Mouse (Mus musculus) retina, postnatal 1 day (tissue): ENCODE measurements at regions not wholly inside any gene's neighbourhood (a gene's known extent, or its start where the extent isn't known, plus 50 kb on each side); places are given as distances from the start of the nearest gene placed in this dataset.
A peak's percentile ranks its signal among the peaks of the same experiment; 100 is the strongest.

Source experiments
- DNase-seq: peaks from one replicate; pipeline ENCODE4 v3.0.0-alpha.2; 2012

- DNase-seq: no peak
Measured at GRCm38 (mm10) chr2:138827813-138828570, 571.6 kb downstream of the Btbd3 start.

- peak; percentile 2 for DNase-seq
Measured at GRCm38 (mm10) chr2:138838846-138839245, 582.5 kb downstream of the Btbd3 start.

DNA sequence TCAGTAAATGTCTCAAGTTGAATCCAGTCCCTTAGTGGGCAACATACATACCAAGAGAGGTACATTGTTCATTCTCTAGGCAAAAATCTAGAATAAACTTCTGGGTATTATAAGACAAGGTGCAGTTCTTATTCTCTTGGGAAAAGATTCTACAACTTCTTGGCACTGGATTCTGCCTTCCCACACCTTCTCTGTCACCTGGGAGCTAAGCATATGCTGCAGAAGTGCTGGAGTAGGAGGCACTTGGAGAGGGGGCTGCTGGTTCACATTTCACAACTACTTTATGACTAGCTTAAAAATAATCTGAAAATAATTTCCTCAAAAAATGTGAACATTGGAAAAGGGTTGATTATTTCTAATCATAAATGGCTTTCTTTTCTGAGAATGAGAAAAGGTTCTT is 602.8 kb downstream of the Btbd3 start:
- no peak for DNase-seq

DNA sequence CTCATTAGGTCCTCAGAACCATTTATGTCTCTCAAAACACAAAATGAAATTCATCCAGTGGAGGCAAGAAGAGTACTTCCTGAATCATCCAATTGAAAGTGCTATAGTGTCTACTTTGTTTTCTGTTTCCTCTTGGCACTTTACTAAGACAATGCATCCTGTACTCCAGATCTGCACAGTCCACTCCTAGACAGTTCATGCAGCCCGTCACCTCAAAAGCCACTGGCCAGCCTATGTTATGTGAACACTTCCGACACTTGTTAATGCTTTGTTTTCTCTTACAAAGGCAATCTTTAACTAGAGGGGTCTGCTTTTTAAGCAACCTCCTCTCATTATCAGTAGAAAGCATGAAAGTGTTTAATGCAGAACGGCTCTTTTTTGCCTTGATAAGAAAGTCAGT is 597.1 kb upstream of the Sptlc3 start:
- DNase-seq: no peak

DNA sequence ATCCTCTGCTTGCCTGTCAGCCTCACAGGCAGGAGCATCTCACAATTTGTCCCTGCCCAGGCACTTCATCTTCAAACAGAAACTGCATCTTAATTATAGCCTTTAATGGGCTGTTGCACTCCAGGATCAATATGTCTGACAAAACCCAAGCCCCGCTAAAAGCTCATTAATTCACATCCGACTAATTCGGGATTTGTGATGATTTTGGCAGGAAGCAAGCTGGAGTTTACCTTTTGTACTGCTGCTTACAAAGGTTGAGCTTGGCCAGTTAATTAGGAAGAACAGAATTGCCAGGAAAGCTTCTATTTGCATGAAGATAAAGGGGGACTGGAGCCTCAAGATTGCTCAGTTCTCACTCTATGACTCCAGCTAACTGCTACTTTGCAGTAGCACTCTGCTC is 596.6 kb upstream of the Sptlc3 start:
- peak; percentile 47 for DNase-seq

DNA sequence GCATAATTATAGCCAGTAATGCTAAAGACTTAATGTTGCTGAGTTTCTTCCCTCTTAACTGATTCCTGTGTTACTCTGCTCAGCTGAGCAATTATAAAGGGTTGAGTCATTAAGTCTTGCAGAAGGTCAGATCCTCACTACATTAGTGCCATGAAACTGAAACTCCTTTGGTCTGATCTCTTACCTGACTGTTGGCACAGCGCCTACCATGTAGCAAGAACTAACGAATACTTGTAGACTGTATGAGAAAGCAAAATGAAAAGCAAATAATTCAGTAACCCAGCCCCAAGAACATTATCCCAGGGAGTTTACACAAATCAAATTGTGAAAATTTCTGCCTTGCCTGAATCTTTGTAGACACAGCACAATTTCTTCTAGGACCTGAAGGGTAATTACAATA is 556.5 kb upstream of the Sptlc3 start:
- no peak for DNase-seq

- DNase-seq: no peak
Measured at GRCm38 (mm10) chr2:138939367-138939766, 554.3 kb upstream of the Sptlc3 start.

DNA sequence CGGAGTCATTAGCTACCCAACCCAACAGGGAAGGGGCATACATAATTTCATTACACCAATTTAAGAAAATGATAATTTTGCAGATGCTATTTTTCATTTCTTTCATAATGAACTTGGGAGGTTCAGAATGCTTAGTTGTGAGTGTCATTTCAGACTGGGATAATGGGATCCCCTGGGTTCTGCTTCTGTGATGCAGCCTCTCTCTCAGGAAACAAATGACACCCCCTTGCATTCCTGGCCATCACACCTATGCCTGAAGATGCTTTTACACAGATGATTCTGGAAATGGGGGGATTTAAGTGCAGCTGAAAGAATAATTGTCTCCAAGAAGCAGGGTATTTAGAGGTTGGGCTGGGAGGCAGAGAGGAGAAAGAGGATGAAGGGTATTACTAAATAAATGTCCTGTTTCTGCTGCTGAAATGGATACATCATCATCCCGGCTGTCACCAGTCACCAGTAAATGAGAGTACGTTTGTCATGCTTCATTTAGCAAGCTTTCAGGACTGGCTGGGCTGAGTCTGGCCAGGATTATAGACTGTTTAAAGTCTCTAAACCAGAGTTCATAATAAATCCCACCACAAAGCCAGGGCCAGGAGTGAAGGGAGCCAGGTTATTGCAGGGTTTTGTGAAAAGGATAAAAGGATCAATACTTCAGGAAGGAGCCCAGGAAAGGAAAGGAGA is 527.5 kb upstream of the Sptlc3 start:
- peak; percentile 21 for DNase-seq

DNA sequence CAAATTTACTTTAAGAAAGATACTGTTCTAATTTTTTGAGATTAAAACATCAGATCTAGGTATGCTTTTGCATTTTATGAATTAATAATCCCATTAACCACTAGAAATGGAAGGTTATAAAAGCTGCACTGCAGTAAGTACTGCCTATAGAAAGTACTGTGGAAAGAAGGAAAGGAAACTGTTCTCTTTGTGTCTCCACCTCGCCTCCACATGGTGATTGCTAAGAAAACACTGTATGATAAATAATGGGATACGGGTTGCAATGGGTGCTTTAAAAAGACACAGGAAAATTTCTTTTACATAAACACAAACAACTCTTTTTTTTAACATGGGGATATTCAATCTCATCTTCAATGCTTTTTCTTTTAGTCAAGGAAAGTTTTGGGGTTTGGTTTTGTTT is 519.2 kb upstream of the Sptlc3 start:
- DNase-seq: no peak

GRCm38 (mm10) chr2:138990031-138990430 is 503.7 kb upstream of the Sptlc3 start:
- DNase-seq: no peak

DNA sequence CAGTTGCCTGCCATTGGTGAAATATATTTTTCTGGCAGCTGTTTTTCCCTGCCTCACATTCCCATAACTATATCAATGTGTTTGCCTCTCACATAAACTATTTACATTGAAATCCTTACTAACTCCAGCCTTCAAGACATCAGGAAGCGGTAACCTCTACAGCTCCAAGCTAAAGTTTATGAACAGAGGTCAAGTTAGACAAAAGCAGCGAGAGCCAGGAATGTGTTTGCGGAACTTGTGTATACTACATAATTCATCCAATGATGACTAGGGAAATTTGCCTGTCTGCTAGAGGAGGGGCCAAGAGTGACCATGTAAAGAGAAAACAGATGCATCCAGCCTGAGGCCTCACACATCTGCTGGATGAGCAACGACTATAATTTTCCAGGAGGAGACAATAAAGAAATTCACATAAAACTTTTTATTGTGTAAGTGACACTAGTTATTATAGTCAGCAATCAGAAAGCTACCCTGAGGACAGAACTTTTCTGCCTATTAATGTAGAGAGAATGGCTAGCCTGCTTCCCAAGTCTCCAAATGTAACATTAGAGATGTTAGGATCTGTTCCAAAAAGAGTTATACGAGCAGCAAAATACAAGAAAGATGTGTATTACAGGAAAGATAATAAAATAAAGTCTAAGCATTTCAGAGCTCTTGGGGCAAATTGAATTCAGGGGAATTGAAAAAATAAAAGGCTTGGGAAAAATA is 461.5 kb upstream of the Sptlc3 start:
- no peak for DNase-seq

- DNase-seq: no peak
Measured at GRCm38 (mm10) chr2:139034800-139035199, 458.9 kb upstream of the Sptlc3 start.

DNA sequence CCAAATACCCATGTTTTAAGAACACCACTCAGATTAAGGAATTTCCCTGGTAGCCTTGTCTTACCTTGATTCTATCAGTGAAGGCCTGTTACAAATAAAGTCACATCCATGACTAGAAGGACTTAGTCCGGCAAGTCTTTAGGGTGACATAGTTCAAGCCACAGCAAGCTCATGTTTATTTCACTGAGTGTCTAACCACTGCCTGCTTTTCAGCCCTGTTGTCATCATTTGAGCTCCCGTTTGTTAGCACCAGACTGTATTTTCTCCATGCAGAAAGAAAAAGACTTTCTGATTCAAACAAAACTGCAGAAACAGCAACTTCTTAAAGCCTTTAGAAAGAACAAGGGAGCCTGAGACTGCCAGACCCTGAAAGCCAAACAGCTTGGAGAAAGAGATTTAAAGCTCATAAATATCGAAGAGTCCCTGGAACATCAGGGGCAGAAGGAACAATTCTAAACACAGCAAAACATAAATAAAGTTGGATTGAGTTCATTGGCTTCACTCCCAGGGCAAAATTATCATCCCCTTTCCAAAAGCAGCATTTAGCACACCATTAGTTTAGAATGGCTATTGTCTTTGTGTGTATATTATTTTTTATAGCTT is 451.9 kb upstream of the Sptlc3 start:
- no peak for DNase-seq

DNA sequence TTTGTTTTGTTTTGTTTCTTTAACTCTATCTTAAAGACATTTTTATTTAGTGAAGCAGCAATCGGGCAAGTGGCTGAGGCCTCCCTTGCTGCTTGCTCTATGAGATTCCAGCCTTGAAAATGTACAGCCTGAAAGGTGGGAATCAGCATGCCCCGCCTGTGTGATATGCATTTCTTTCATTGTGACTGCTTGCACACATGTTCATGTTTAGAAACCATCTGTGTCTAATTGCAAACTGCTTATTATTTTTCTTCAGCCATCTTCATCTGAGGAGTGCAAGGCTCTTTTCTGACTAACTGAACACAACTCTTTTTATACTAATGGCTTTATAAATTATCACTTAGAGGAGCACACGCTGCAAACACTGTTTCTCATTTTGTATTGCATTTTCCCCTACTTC is 449.0 kb upstream of the Sptlc3 start:
- no peak for DNase-seq

DNA sequence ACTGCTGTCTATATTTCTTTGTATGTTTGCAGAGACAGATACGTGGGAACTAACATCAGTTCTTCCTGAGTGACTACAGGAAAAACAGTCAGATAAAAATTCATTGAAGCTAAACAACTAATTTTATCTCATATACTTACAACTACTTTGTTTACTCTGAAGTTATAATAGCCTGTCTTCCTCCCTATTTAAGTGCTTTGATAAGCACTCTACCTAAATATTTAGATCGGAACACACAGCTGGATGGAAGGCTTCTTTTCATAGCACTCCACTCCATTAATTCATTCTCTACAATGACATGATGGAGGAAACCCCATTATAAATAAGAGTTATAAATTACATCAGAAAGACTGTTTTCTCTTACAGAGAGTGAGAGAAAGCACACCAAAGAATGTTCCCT is 438.5 kb upstream of the Sptlc3 start:
- DNase-seq: no peak

DNA sequence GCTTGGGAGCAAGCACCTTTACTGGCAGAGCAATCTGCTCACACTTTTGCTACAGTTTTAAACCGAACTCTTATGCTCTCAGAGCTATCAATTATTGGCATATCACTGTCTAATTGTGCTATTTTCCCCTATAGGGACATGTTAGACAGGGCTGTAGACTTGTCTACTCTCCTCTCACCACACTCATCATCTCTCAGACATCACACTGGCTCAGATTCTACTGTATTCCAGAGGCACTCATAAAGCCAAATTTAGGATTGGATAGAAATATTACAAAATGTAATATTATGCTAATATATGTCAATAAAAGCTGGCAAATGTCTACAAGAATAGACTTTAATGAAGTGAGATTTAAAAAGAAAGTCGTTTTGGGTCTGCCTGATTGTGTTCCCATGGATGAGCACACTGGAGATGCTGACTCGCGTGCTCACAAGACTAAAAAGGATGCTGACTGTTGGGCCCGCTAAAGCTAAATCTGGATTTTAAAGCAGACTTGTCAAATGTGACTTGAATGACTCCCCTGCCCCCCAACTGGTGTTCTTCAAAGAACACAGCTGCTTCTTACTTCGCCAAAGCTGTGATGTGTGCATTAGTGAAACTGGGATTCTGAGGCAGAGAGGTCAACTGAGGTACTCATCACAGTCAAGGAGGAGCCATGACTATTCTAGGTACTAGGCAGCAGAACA is 424.3 kb upstream of the Sptlc3 start:
- no peak for DNase-seq

GRCm38 (mm10) chr2:139071690-139072089 is 422.0 kb upstream of the Sptlc3 start:
- DNase-seq: no peak

GRCm38 (mm10) chr2:139093487-139094066 is 400.1 kb upstream of the Sptlc3 start:
- DNase-seq: no peak

GRCm38 (mm10) chr2:139111669-139112068 is 382.0 kb upstream of the Sptlc3 start:
- DNase-seq: no peak

DNA sequence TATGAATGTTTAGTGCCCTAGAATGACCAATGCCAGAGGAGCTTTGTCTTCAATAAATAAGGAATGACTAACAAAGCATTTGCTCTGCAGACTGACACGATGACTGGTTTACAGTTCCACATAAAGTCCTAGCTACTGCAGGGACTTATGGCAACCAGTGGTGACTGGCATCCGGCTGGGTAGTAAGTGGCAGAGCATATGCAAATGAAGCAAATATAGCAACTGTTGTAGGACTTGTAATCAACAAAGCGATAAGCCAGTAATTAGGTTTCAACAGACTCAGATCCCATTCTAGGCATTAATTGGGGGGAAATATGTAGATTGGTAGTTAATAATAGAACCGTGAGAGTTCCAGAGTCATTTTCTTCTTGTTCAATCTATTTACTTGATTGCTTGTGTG is 379.2 kb upstream of the Sptlc3 start:
- no peak for DNase-seq

- no peak for DNase-seq
Measured at GRCm38 (mm10) chr2:139120905-139121304, 372.8 kb upstream of the Sptlc3 start.

GRCm38 (mm10) chr2:139132121-139132520 is 361.6 kb upstream of the Sptlc3 start:
- no peak for DNase-seq

DNA sequence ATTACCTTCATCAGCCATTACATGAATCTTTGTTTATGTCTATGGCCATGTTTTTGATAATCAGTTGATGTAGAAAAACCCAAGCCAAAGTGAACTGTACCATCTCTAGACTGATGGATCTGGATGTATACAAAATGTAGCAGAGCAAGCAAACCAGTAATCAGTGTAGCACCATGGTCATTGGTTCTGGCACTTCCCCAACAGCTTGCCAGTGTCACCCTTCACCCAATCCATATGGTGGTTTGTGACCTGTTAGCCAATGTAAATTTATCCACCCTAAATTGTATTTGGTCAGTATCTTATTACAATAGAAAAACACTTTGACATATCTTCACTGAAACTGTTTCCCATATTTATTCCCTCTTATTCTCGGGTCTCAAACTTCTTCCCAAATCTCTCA is 346.7 kb upstream of the Sptlc3 start:
- no peak for DNase-seq
